Mouse (Mus musculus) kidney, embryonic 14.5 days (tissue): Measurements from ENCODE around the gene Cd1d1. TPM values are rescaled to one million over a fixed set of nuclear protein-coding genes. Genes with fewer than 3 reads are reported as not detected.

Experiments used
- ATAC-seq: fragments of 200-750 bp; cut with Nextera tagmentation; 2 replicates; pipeline ENCODE4 v1.8.0; 2017; ENCODE audit warnings: moderate number of reproducible peaks, mild to moderate bottlenecking, moderate TSS enrichment, moderate library complexity; ENCODE audit not compliant: low FRiP score, low TSS enrichment
- H3K27ac ChIP-seq: fragments of 300-500 bp; sonication (generic); 2 replicates; pipeline ENCODE4 v1.5.1; 2014; ENCODE audit warnings: low read depth, mild to moderate bottlenecking, low read length, moderate library complexity, mixed read lengths
- H3K27me3 ChIP-seq: fragments of 300-500 bp; sonication (generic); 2 replicates; pipeline ENCODE4 v1.6.1; 2014; ENCODE audit warnings: mild to moderate bottlenecking, low read length; ENCODE audit not compliant: control insufficient read depth, insufficient read depth
- H3K36me3 ChIP-seq: fragments of 300-500 bp; sonication (generic); 2 replicates; pipeline ENCODE4 v1.6.1; 2014; ENCODE audit warnings: low read length, mixed read lengths; ENCODE audit not compliant: control insufficient read depth, insufficient read depth
- H3K4me1 ChIP-seq: fragments of 300-500 bp; sonication (generic); 2 replicates; pipeline ENCODE4 v1.6.1; 2014; ENCODE audit warnings: low read length, mixed read lengths; ENCODE audit not compliant: control insufficient read depth, insufficient read depth
- H3K4me2 ChIP-seq: fragments of 300-500 bp; sonication (generic); replicated peaks from 2 replicates; pipeline ENCODE4 v1.6.1; 2014; ENCODE audit warnings: low read depth, mild to moderate bottlenecking, low read length
- H3K4me3 ChIP-seq: fragments of 300-500 bp; sonication (generic); 2 replicates; pipeline ENCODE4 v1.5.1; 2014; ENCODE audit warnings: mild to moderate bottlenecking, low read length
- H3K9ac ChIP-seq: fragments of 300-500 bp; sonication (generic); 2 replicates; pipeline ENCODE4 v1.6.1; 2014; ENCODE audit warnings: low read depth, mild to moderate bottlenecking, low read length, moderate library complexity
- H3K9me3 ChIP-seq: fragments of 300-500 bp; sonication (generic); 2 replicates; pipeline ENCODE4 v1.6.1; 2016; ENCODE audit warnings: low read length; ENCODE audit not compliant: control insufficient read depth
- WGBS: fragments of 180-500 bp; shearing (Covaris S2); extraction: QIAGEN DNeasy Blood & Tissue Kit; methylation state at CpG from one replicate; pipeline ENCODE4 v1.1.7; 2014; 5-methylcytosine and 5-hydroxymethylcytosine counted together
- polyA plus RNA-seq: library from polyadenylated mRNA; unstranded; fragments of >200 nt; fragmentation: Nextera tagmentation; extraction: Ambion mirVana; gene quantifications from 2 replicates; pipeline ENCODE4 v1.2.1, GENCODE M21; 2014

The Cd1d1 gene
- polyA plus RNA-seq, 1 experiment from 2014 or later, result 20.3 TPM

DNA sequence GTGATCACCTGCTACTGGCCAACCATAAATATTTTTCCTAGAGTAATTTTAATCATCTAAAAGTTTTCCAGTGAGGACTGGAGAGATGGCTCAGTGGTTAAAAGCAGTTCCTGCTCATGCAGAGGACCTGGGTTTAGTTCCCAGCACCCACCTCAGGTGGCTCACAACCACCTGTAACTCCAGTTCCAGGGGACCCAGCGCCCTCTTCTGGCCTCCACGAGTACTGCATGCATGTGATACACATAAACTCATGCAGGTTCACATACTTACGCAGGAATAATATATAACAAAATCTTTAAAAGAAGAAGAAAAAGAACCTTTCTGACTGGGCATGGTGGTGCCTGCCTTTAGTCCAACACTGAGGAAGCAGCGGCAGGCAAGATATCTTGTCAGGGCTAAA lies 45.4 kb downstream of the Cd1d1 start:
- 86% methylated on average over 4 of the region's 4 CpGs for WGBS
- ATAC-seq, result no peak
- no peak overlapping the region for H3K4me3 ChIP-seq

GRCm38 (mm10) chr3:86950652-86951051 lies 48.6 kb downstream of the Cd1d1 start:
- Histone ChIP-seq H3K36me3 (no peaks in the 10 kb centered on the region), H3K4me2 (no peak overlapping the region), H3K4me1 (no peaks in the 10 kb centered on the region), H3K4me3 (no peak overlapping the region), H3K9ac (no peak overlapping the region), H3K27me3 (no peaks in the 10 kb centered on the region), H3K27ac (no peak overlapping the region), H3K9me3 (peaks cover 4% of the 10 kb centered on the region; the same call in 1 of the 2 replicates)
- ATAC-seq, result no peak
- WGBS, result 37% methylated on average over 2 of the region's 2 CpGs

More for the DNA sequence above, 45.4 kb downstream of the Cd1d1 start:
- Histone ChIP-seq H3K27ac (no peak overlapping the region), H3K27me3 (no peaks in the 10 kb centered on the region), H3K9ac (no peak overlapping the region), H3K4me1 (no peaks in the 10 kb centered on the region), H3K9me3 (peaks cover 4% of the 10 kb centered on the region; the same call in 1 of the 2 replicates), H3K36me3 (no peaks in the 10 kb centered on the region), H3K4me2 (no peak overlapping the region)

Other genes with a start within 250 kb of the Cd1d1 start
- 2.3 and 3.6 TPM in 2 replicates for gene Dclk2, start 78.6 kb downstream of the Cd1d1 start, polyA plus RNA-seq
- 11.1 and 14.2 TPM in 2 replicates for gene Kirrel, start 175.3 kb upstream of the Cd1d1 start, polyA plus RNA-seq